Mouse (Mus musculus) testis, adult 2 months (tissue): ENCODE data around the gene Akp3.

Source experiments
- CTCF ChIP-seq: fragments of 200-500 bp; IDR thresholded peaks from 2 replicates; pipeline ENCODE4 v1.5.1; 2012; ENCODE audit warnings: low read depth, mild to moderate bottlenecking, inconsistent platforms, low read length, moderate library complexity; ENCODE audit not compliant: control insufficient read depth, insufficient read depth, insufficient replicate concordance
- POLR2A ChIP-seq: fragments of 200-500 bp; IDR thresholded peaks from 2 replicates; pipeline ENCODE4 v1.6.1; 2012; ENCODE audit warnings: low read depth, mild to moderate bottlenecking, inconsistent platforms, low read length, moderate library complexity; ENCODE audit not compliant: control insufficient read depth

DNA sequence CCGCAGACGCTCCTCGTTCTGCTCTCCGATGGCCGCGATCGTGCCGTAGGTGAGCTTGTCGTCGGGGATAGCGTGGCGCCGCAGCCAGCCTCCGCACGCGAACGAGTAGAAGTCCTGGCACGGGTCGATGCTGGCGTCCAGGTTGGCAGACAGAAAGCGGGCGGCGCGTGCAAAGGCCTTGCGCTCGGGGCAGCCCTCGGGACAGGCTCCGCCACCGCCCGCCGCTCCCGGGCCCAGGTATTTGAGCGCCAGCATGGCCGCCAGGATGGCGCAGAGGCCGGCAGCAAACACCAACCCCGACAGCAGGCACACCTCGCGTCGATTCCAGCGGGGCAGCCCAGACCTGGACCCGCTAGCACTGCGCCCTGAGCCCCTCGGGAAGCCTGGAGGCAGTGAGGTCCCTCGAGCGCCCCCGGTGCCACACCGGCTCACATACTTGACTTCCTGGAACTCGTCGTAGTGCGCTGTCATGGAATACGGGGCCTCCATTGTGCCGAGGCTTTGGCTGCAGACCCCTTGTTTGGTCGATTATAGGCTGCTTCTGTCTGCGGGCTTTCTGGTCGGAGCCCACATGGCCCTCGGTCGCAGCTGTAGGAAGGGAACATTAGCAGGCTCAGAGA, 29.8 kb downstream of the Akp3 start:
- TF ChIP-seq CTCF (no peak), POLR2A (no peak)
